In the genomic region with DNA sequence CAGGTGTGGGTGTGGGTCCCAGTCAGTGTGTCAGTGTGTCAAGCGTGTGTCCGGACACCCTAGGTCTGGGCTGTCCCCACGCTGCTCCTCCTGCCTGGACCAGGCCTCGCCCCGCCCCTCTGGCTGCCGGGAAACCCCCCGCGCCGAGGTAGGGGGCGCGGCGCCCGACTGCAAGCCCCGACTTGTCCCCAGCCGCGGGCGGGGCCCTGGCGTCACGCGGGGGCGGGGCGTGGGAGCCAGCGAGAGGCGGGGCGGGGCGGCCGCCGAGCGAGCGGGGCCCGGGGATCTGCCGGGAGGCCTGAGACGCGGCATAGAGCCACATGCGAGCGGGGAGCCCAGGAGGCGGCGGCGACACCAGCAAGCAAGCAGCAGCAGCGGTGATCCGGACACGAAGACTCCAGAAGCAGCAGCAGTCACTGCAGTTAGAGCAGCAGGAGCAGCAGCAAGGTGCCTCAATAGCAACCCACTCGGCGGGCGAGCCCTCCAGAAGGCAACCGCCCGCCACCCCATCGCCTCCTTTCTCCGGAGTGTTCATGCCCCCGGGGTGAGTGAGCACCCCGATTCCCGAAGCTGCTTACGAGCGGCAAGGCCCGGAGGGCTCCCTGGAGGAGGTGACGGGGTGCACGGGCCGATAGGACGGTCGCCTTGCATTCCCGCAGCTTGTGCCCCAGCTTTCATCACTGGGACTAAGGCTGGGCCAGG, we compare ENCODE assay signal across 8 mouse cellular contexts. TPM values are rescaled to one million over a fixed set of nuclear protein-coding genes. Genes with fewer than 3 reads are reported as not detected.
A peak's percentile ranks its signal among the peaks of the same experiment; 100 is the strongest.
DNase-seq lines count a peak whose midpoint lies in the region; ATAC-seq and TF ChIP-seq lines count a peak whose summit lies in the region.

No protein-coding gene starts in this region.

- peak overlapping the region; percentile 71 for H3K4me3 ChIP-seq in embryonic facial prominence, embryonic 11.5 days (ENCODE audit: low read depth, low read length)
- peak overlapping the region; percentile 81 for H3K4me3 ChIP-seq in midbrain, postnatal 0 days (ENCODE audit: low read depth, low read length)

- H3K36me3 ChIP-seq in embryonic facial prominence, embryonic 11.5 days (replicated peaks; ENCODE audit: control insufficient read depth, insufficient read depth, low read depth, low read length) = no peaks in the 10 kb centered on the region
- no peaks in the 10 kb centered on the region for H3K36me3 ChIP-seq in midbrain, postnatal 0 days (ENCODE audit: insufficient read depth, low read length)

- no peak overlapping the region for H3K27ac ChIP-seq in embryonic facial prominence, embryonic 11.5 days (replicated peaks; ENCODE audit: low read depth, low read length)
- H3K27ac ChIP-seq in midbrain, postnatal 0 days (ENCODE audit: low read depth, low read length) = 0 out of 2 replicates have a peak overlapping the region, but pooled peaks have one; percentile 32

- peak overlapping the region; percentile 50 for H3K9ac ChIP-seq in embryonic facial prominence, embryonic 11.5 days (replicated peaks; ENCODE audit: low read length)
- H3K9ac ChIP-seq in midbrain, postnatal 0 days (replicated peaks; ENCODE audit: low read length, poor library complexity, severe bottlenecking) = peak overlapping the region; percentile 66

- peak; percentile 61 for DNase-seq in 3T3-L1 (ENCODE audit: low read depth, low spot score)
- peak; percentile 95 for DNase-seq in adrenal gland, postnatal 25 days
- peak; percentile 82 for DNase-seq in embryonic facial prominence, embryonic 11.5 days (ENCODE audit: low spot score)
- DNase-seq in heart, adult 18-20 months = peak; percentile 93 to 95
- DNase-seq in kidney, adult 18-20 months = peak; percentile 94
- peak; percentile 94 for DNase-seq in liver
- DNase-seq in midbrain, postnatal 0 days (ENCODE audit: low spot score) = peak; percentile 79
- DNase-seq in spleen, postnatal 36 days (ENCODE audit: low spot score in 2 of 2) = peak; percentile 90

- peaks cover 11% of the 10 kb centered on the region; the same call in 1 of the 2 replicates for H3K27me3 ChIP-seq in embryonic facial prominence, embryonic 11.5 days (ENCODE audit: control insufficient read depth, insufficient read depth, low read length)
- H3K27me3 ChIP-seq in midbrain, postnatal 0 days (ENCODE audit: insufficient read depth, low read length) = no peaks in the 10 kb centered on the region

- TF ChIP-seq CTCF in midbrain, postnatal 0 days (IDR thresholded peaks at IDR 0.05) = no peak

- H3K4me2 ChIP-seq in embryonic facial prominence, embryonic 11.5 days (ENCODE audit: low read depth, low read length) = peak overlapping the region; percentile 100
- peak overlapping the region; percentile 97 for H3K4me2 ChIP-seq in midbrain, postnatal 0 days (ENCODE audit: low read depth, low read length, poor library complexity, severe bottlenecking)

- peaks cover 18% of the 10 kb centered on the region for H3K4me1 ChIP-seq in embryonic facial prominence, embryonic 11.5 days (ENCODE audit: control insufficient read depth, insufficient read depth, low read length)
- H3K4me1 ChIP-seq in midbrain, postnatal 0 days (ENCODE audit: insufficient read depth, low read length) = peaks cover 13% of the 10 kb centered on the region

- WGBS in embryonic facial prominence, embryonic 11.5 days = under 1% methylated on average over 61 of the region's 61 CpGs
- 1% methylated on average over 55 of the region's 61 CpGs for WGBS in midbrain, postnatal 0 days

- ATAC-seq in embryonic facial prominence, embryonic 11.5 days (replicated peaks; ENCODE audit: insufficient number of reproducible peaks, low FRiP score, low TSS enrichment, low read depth) = peak; percentile 32
- peak; percentile 14; the same call in 1 of the 2 replicates for ATAC-seq in midbrain, postnatal 0 days (ENCODE audit: low FRiP score)

- H3K9me3 ChIP-seq in embryonic facial prominence, embryonic 11.5 days (replicated peaks; ENCODE audit: control insufficient read depth, low read length) = no peaks in the 10 kb centered on the region
- no peaks in the 10 kb centered on the region for H3K9me3 ChIP-seq in midbrain, postnatal 0 days (ENCODE audit: low read length)

RNA-seq across cellular contexts. Expression of a gene that starts 1.3 kb away (rescaled TPM):
- total RNA-seq in adrenal gland, postnatal 25 days (2021) = 6.8 and 11.5 TPM in 2 replicates
- polyA plus RNA-seq in embryonic facial prominence, embryonic 11.5 days (2014; fragmentation: Nextera tagmentation; extraction: Ambion mirVana) = 4.6 and 5.9 TPM in 2 replicates
- total RNA-seq in heart, adult 18-20 months (2021) = 1 to 10 TPM; 3.8 to 5.6 TPM
- total RNA-seq in midbrain, postnatal 0 days (2014; rRNA removed) = 45.1 and 50.6 TPM in 2 replicates
- polyA plus RNA-seq in midbrain, postnatal 0 days (2015; fragmentation: Nextera tagmentation; extraction: Ambion mirVana) = 38.9 and 39.0 TPM in 2 replicates

RNA-seq across cellular contexts. Expression of a gene that starts 22.9 kb away (rescaled TPM):
- total RNA-seq in adrenal gland, postnatal 25 days (2021) = 83.5 and 93.6 TPM in 2 replicates
- polyA plus RNA-seq in embryonic facial prominence, embryonic 11.5 days (2014; fragmentation: Nextera tagmentation; extraction: Ambion mirVana) = 16.2 and 16.7 TPM in 2 replicates
- 10 to 100 TPM; 26.3 to 29.6 TPM for total RNA-seq in heart, adult 18-20 months (2021)
- 31.5 and 35.0 TPM in 2 replicates for total RNA-seq in midbrain, postnatal 0 days (2014; rRNA removed)
- polyA plus RNA-seq in midbrain, postnatal 0 days (2015; fragmentation: Nextera tagmentation; extraction: Ambion mirVana) = 12.7 and 13.6 TPM in 2 replicates

RNA-seq across cellular contexts. Expression of a gene that starts 36.1 kb away (rescaled TPM):
- total RNA-seq in adrenal gland, postnatal 25 days (2021) = 15.6 and 26.0 TPM in 2 replicates
- polyA plus RNA-seq in embryonic facial prominence, embryonic 11.5 days (2014; fragmentation: Nextera tagmentation; extraction: Ambion mirVana) = 9.3 TPM in 2 replicates
- 10 to 100 TPM; 15.3 to 16.2 TPM for total RNA-seq in heart, adult 18-20 months (2021)
- 58.2 and 60.5 TPM in 2 replicates for total RNA-seq in midbrain, postnatal 0 days (2014; rRNA removed)
- 84.2 and 84.5 TPM in 2 replicates for polyA plus RNA-seq in midbrain, postnatal 0 days (2015; fragmentation: Nextera tagmentation; extraction: Ambion mirVana)

RNA-seq across cellular contexts. Expression of a gene that starts 50.1 kb away (rescaled TPM):
- 2.0 and 3.2 TPM in 2 replicates for total RNA-seq in adrenal gland, postnatal 25 days (2021)
- polyA plus RNA-seq in embryonic facial prominence, embryonic 11.5 days (2014; fragmentation: Nextera tagmentation; extraction: Ambion mirVana) = 0.71 and 1.00 TPM in 2 replicates
- 1 to 10 TPM; 4.4 to 7.5 TPM for total RNA-seq in heart, adult 18-20 months (2021)
- 0.85 and 1.4 TPM in 2 replicates for total RNA-seq in midbrain, postnatal 0 days (2014; rRNA removed)
- polyA plus RNA-seq in midbrain, postnatal 0 days (2015; fragmentation: Nextera tagmentation; extraction: Ambion mirVana) = 1.4 TPM in 2 replicates
